Mouse (Mus musculus): ENCODE data around the gene Ccdc14. TPM values are rescaled to one million over a fixed set of nuclear protein-coding genes. Genes with fewer than 3 reads are reported as not detected.

Gene Ccdc14
- total RNA-seq, 1 experiment from 2014 or later, result 4.5 TPM

Other genes starting within 250 kb of the Ccdc14 start
- gene Kalrn, start 117.1 kb upstream of the Ccdc14 start, total RNA-seq (2021), result 12.9 and 20.7 TPM in 2 replicates
- not detected in 2 replicates for gene Ropn1, start 40.7 kb upstream of the Ccdc14 start, total RNA-seq (2021)
- 47.3 and 53.1 TPM in 2 replicates for gene Mylk, start 54.6 kb downstream of the Ccdc14 start, total RNA-seq (2021)

Measured in adrenal gland, postnatal 14 days (tissue).